ENCODE assay signal across 9 mouse cellular contexts in the genomic region with DNA sequence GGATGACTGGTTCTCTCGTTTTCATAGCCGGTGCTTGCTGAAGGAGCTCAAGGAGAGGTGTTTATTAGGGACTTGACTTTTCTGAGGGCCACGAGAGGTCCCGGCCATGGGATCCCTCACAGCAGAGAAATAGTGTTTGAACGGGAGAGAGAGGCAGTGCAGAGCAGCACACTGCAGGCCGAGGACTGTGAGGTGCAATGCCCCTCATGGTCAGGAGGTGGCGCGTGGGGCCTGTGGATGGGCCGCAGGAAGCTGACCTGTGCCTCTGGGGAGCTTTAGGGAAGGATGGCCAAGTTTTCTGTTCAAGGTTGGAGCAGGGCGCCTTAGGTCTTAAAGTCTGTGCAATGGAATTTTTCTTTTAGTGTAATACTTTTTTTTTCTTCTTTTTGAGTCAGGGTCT. TPM values are rescaled to one million over a fixed set of nuclear protein-coding genes. Genes with fewer than 3 reads are reported as not detected.
DNase-seq lines count a peak whose midpoint lies in the region; ATAC-seq lines count a peak whose summit lies in the region.
"Had no signal": no experiment of that assay in that cellular context is flagged by ENCODE, and none has a peak within 500 bp of the region (broad histone marks: within the 10 kb centered on the region; RNA-seq: fewer than 3 reads in every experiment).

No protein-coding gene starts in this region.

- no peaks in the 10 kb centered on the region for H3K27me3 ChIP-seq in midbrain, embryonic 11.5 days (ENCODE audit: control insufficient read depth, insufficient read depth, low read length)
- no peaks in the 10 kb centered on the region for H3K27me3 ChIP-seq in midbrain, embryonic 15.5 days (replicated peaks)
- no peaks in the 10 kb centered on the region for H3K27me3 ChIP-seq in embryonic facial prominence, embryonic 10.5 days (replicated peaks; ENCODE audit: low read depth, poor library complexity, severe bottlenecking)
- peaks cover 17% of the 10 kb centered on the region; the same call in 1 of the 2 replicates for H3K27me3 ChIP-seq in heart, embryonic 12.5 days (replicated peaks)
- no peaks in the 10 kb centered on the region for H3K27me3 ChIP-seq in liver, embryonic 13.5 days
- H3K27me3 ChIP-seq: liver, embryonic 15.5 days had no signal

- H3K4me1 ChIP-seq in midbrain, embryonic 11.5 days (ENCODE audit: control insufficient read depth, insufficient read depth, low read length), result no peaks in the 10 kb centered on the region
- no peaks in the 10 kb centered on the region for H3K4me1 ChIP-seq in midbrain, embryonic 15.5 days
- no peaks in the 10 kb centered on the region for H3K4me1 ChIP-seq in embryonic facial prominence, embryonic 10.5 days
- H3K4me1 ChIP-seq in heart, embryonic 12.5 days (replicated peaks), result no peaks in the 10 kb centered on the region
- H3K4me1 ChIP-seq in liver, embryonic 13.5 days (replicated peaks), result no peaks in the 10 kb centered on the region
- H3K4me1 ChIP-seq: liver, embryonic 15.5 days had no signal

- WGBS in midbrain, embryonic 11.5 days, result 33% methylated on average over 10 of the region's 10 CpGs
- 34% methylated on average over 10 of the region's 10 CpGs for whole genome bisulfite sequencing in midbrain, embryonic 15.5 days
- 35% methylated on average over 10 of the region's 10 CpGs for WGBS in embryonic facial prominence, embryonic 10.5 days
- 32% methylated on average over 10 of the region's 10 CpGs for WGBS in heart, embryonic 12.5 days
- 37% methylated on average over 10 of the region's 10 CpGs for WGBS in liver, embryonic 13.5 days (ENCODE audit: insufficient replicate concordance)

- H3K27ac ChIP-seq in midbrain, embryonic 11.5 days (ENCODE audit: low read depth, low read length), result no peak overlapping the region
- H3K27ac ChIP-seq in midbrain, embryonic 15.5 days, result no peak overlapping the region
- H3K27ac ChIP-seq in embryonic facial prominence, embryonic 10.5 days (replicated peaks), result no peak overlapping the region
- no peak overlapping the region for H3K27ac ChIP-seq in heart, embryonic 12.5 days (ENCODE audit: poor library complexity, severe bottlenecking)
- H3K27ac ChIP-seq in liver, embryonic 13.5 days, result no peak overlapping the region
- H3K27ac ChIP-seq: liver, embryonic 15.5 days had no signal

- H3K9ac ChIP-seq in midbrain, embryonic 11.5 days (ENCODE audit: low read length), result no peak overlapping the region
- no peak overlapping the region for H3K9ac ChIP-seq in midbrain, embryonic 15.5 days
- no peak overlapping the region for H3K9ac ChIP-seq in heart, embryonic 12.5 days
- no peak overlapping the region for H3K9ac ChIP-seq in liver, embryonic 13.5 days
- H3K9ac ChIP-seq: liver, embryonic 15.5 days had no signal

- no peaks in the 10 kb centered on the region for H3K9me3 ChIP-seq in midbrain, embryonic 11.5 days (ENCODE audit: control insufficient read depth, low read length)
- no peaks in the 10 kb centered on the region for H3K9me3 ChIP-seq in midbrain, embryonic 15.5 days
- no peaks in the 10 kb centered on the region for H3K9me3 ChIP-seq in embryonic facial prominence, embryonic 10.5 days
- no peaks in the 10 kb centered on the region for H3K9me3 ChIP-seq in heart, embryonic 12.5 days (replicated peaks)
- H3K9me3 ChIP-seq in liver, embryonic 13.5 days (replicated peaks), result no peaks in the 10 kb centered on the region
- H3K9me3 ChIP-seq: liver, embryonic 15.5 days had no signal

- H3K4me3 ChIP-seq in midbrain, embryonic 11.5 days (ENCODE audit: low read depth, low read length), result no peak overlapping the region
- H3K4me3 ChIP-seq in midbrain, embryonic 15.5 days, result no peak overlapping the region
- no peak overlapping the region for H3K4me3 ChIP-seq in embryonic facial prominence, embryonic 10.5 days
- H3K4me3 ChIP-seq in heart, embryonic 12.5 days, result no peak overlapping the region
- H3K4me3 ChIP-seq in liver, embryonic 13.5 days (replicated peaks), result no peak overlapping the region
- H3K4me3 ChIP-seq: liver, embryonic 15.5 days had no signal

- 0 out of 2 replicates have a peak, but pooled peaks have one; percentile 48 for ATAC-seq in midbrain, embryonic 11.5 days (ENCODE audit: low FRiP score)
- ATAC-seq in midbrain, embryonic 15.5 days (replicated peaks), result no peak
- ATAC-seq in heart, embryonic 12.5 days (ENCODE audit: insufficient number of reproducible peaks, low FRiP score), result 0 out of 2 replicates have a peak, but pooled peaks have one; percentile 40
- ATAC-seq in liver, embryonic 13.5 days (ENCODE audit: low read depth), result no peak

- peak; percentile 98 for DNase-seq in midbrain, embryonic 11.5 days (ENCODE audit: low spot score, missing footprints)
- DNase-seq in adrenal gland, postnatal 10 days, result peak; percentile 87
- peak; percentile 73 for DNase-seq in embryonic facial prominence, embryonic 10.5 days (ENCODE audit: low spot score)
- peak; percentile 26 for DNase-seq in liver, embryonic 13.5 days
- DNase-seq in retina, embryonic 14.5 days (ENCODE audit: low spot score), result peak; percentile 83
- no peak for DNase-seq in c-Kit-positive CD71-positive TER-119-positive erythroid progenitor cells, embryonic 14.5 days (ENCODE audit: low spot score)

- no peaks in the 10 kb centered on the region for H3K36me3 ChIP-seq in midbrain, embryonic 11.5 days (ENCODE audit: control insufficient read depth, insufficient read depth, low read length)
- no peaks in the 10 kb centered on the region for H3K36me3 ChIP-seq in midbrain, embryonic 15.5 days (replicated peaks)
- peaks cover 15% of the 10 kb centered on the region; the same call in 1 of the 2 replicates for H3K36me3 ChIP-seq in embryonic facial prominence, embryonic 10.5 days (replicated peaks)
- H3K36me3 ChIP-seq in heart, embryonic 12.5 days, result peaks cover 3% of the 10 kb centered on the region; the same call in 1 of the 2 replicates
- H3K36me3 ChIP-seq in liver, embryonic 13.5 days, result peaks cover 39% of the 10 kb centered on the region

- H3K4me2 ChIP-seq in midbrain, embryonic 11.5 days, result no peak overlapping the region
- H3K4me2 ChIP-seq in midbrain, embryonic 15.5 days, result no peak overlapping the region
- no peak overlapping the region for H3K4me2 ChIP-seq in heart, embryonic 12.5 days
- no peak overlapping the region for H3K4me2 ChIP-seq in liver, embryonic 13.5 days
- H3K4me2 ChIP-seq: liver, embryonic 15.5 days had no signal

RNA-seq across cellular contexts. Expression of gene Tbc1d22a, which starts 25.5 kb away (rescaled TPM):
- polyA plus RNA-seq in midbrain, embryonic 11.5 days (2014; fragmentation: Nextera tagmentation; extraction: Ambion mirVana), result 6.7 and 8.1 TPM in 2 replicates
- polyA plus RNA-seq in midbrain, embryonic 15.5 days (2015; fragmentation: Nextera tagmentation; extraction: Ambion mirVana), result 14.3 and 15.1 TPM in 2 replicates
- total RNA-seq in adrenal gland, postnatal 10 days (2021), result 10 to 100 TPM; 26.2 to 31.6 TPM
- polyA plus RNA-seq in embryonic facial prominence, embryonic 10.5 days (2016; fragmentation: Nextera tagmentation; extraction: Ambion mirVana), result 11.2 and 11.9 TPM in 2 replicates
- polyA plus RNA-seq in heart, embryonic 12.5 days (2016; fragmentation: Nextera tagmentation; extraction: Ambion mirVana), result 10.3 and 10.7 TPM in 2 replicates
- 7.3 and 7.4 TPM in 2 replicates for polyA plus RNA-seq in liver, embryonic 13.5 days (2015; fragmentation: Nextera tagmentation; extraction: Ambion mirVana)

RNA-seq across cellular contexts. Expression of gene Cerk, which starts 53.9 kb away (rescaled TPM):
- 17.3 and 19.9 TPM in 2 replicates for polyA plus RNA-seq in midbrain, embryonic 11.5 days (2014; fragmentation: Nextera tagmentation; extraction: Ambion mirVana)
- polyA plus RNA-seq in midbrain, embryonic 15.5 days (2015; fragmentation: Nextera tagmentation; extraction: Ambion mirVana), result 25.0 and 25.8 TPM in 2 replicates
- 10 to 100 TPM; 21.1 to 26.4 TPM for total RNA-seq in adrenal gland, postnatal 10 days (2021)
- polyA plus RNA-seq in embryonic facial prominence, embryonic 10.5 days (2016; fragmentation: Nextera tagmentation; extraction: Ambion mirVana), result 11.7 and 13.1 TPM in 2 replicates
- polyA plus RNA-seq in heart, embryonic 12.5 days (2016; fragmentation: Nextera tagmentation; extraction: Ambion mirVana), result 15.3 and 16.3 TPM in 2 replicates
- polyA plus RNA-seq in liver, embryonic 13.5 days (2015; fragmentation: Nextera tagmentation; extraction: Ambion mirVana), result 3.2 and 3.7 TPM in 2 replicates

Comparison
In these comparisons a context has a peak if more than half of its experiments do, and no peak if none do; other contexts are left out.
1. ATAC-seq: peak in midbrain, embryonic 11.5 days (single experiment) and heart, embryonic 12.5 days (single experiment); none in midbrain, embryonic 15.5 days (single experiment) and liver, embryonic 13.5 days (single experiment).